Mouse (Mus musculus) midbrain, embryonic 14.5 days (tissue): ENCODE measurements around the gene Ldlrad3. TPM values are rescaled to one million over a fixed set of nuclear protein-coding genes. Genes with fewer than 3 reads are reported as not detected.
A peak's percentile ranks its signal among the peaks of the same experiment; 100 is the strongest.

Experiments
- ATAC-seq: fragments of 200-750 bp; cut with Nextera tagmentation; 2 replicates; pipeline ENCODE4 v1.8.0; 2017; ENCODE audit warnings: moderate number of reproducible peaks, moderate library complexity; ENCODE audit not compliant: low FRiP score, low TSS enrichment
- DNase-seq: peaks from one replicate; pipeline ENCODE4 v3.0.0-alpha.2; 2015
- H3K27ac ChIP-seq: fragments of 300-500 bp; sonication (generic); replicated peaks from 2 replicates; pipeline ENCODE4 v1.5.1; 2014; ENCODE audit warnings: mild to moderate bottlenecking, low read depth, low read length, moderate library complexity
- H3K27me3 ChIP-seq: fragments of 300-500 bp; sonication (generic); 2 replicates; pipeline ENCODE4 v1.6.1; 2014; ENCODE audit warnings: low read length, control low read depth, mixed read lengths; ENCODE audit not compliant: control insufficient read depth, insufficient read depth
- H3K36me3 ChIP-seq: fragments of 300-500 bp; sonication (generic); 2 replicates; pipeline ENCODE4 v1.6.1; 2014; ENCODE audit warnings: low read length, control low read depth; ENCODE audit not compliant: control insufficient read depth, insufficient read depth
- H3K4me1 ChIP-seq: fragments of 300-500 bp; sonication (generic); 2 replicates; pipeline ENCODE4 v1.6.1; 2014; ENCODE audit warnings: mild to moderate bottlenecking, antibody characterized with exemption, low read length, control low read depth; ENCODE audit not compliant: control insufficient read depth, insufficient read depth
- H3K4me2 ChIP-seq: fragments of 300-500 bp; sonication (generic); 2 replicates; pipeline ENCODE4 v1.6.1; 2014; ENCODE audit warnings: mild to moderate bottlenecking, low read length, moderate library complexity
- H3K4me3 ChIP-seq: fragments of 300-500 bp; sonication (generic); replicated peaks from 2 replicates; pipeline ENCODE4 v1.5.1; 2014; ENCODE audit warnings: low read depth, low read length
- H3K9ac ChIP-seq: fragments of 300-500 bp; sonication (generic); replicated peaks from 2 replicates; pipeline ENCODE4 v1.6.1; 2014; ENCODE audit warnings: mild to moderate bottlenecking, low read length, moderate library complexity
- H3K9me3 ChIP-seq: fragments of 300-500 bp; sonication (generic); 2 replicates; pipeline ENCODE4 v1.6.1; 2016; ENCODE audit warnings: low read length, control low read depth, mixed read lengths; ENCODE audit not compliant: control insufficient read depth
- WGBS: fragments of 180-500 bp; shearing (Covaris S2); extraction: QIAGEN DNeasy Blood & Tissue Kit; methylation state at CpG from one replicate; pipeline ENCODE4 v1.1.7; 2014; 5-methylcytosine and 5-hydroxymethylcytosine counted together
- polyA plus RNA-seq: library from polyadenylated mRNA; unstranded; fragments of >200 nt; fragmentation: Nextera tagmentation; extraction: Ambion mirVana; gene quantifications from 2 replicates; pipeline ENCODE4 v1.2.1, GENCODE M21; 2014

The Ldlrad3 gene
- polyA plus RNA-seq, 1 experiment from 2014 or later: 34.0 TPM

DNA sequence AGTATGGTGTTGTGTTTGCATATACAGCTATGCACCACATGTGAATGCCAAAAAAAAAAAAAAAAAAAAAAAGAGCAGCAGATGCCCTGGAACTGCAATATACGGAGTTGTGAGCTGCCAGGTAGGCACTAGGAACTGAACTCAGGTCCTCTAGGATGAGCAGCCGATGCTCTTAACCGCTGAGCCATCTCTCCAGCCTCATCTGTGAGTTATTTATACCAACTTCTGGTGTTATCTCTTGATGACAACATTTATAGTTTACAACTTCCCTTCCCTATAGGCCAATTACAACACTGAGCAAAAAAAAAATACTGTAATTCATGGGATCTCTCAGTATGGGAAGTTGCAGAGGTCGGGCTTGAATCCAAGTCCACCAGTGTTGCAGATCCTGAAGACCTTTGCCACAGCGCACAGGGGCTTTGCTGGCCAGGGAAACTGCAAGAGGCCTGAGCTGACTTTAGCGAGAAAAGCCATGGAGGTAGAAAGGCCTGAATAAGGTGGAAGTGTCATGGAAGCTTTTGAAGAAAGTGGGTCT lies 204.2 kb downstream of the Ldlrad3 start:
- 85% methylated on average over 6 of the region's 6 CpGs for WGBS
- Histone ChIP-seq H3K4me3 (no peak overlapping the region), H3K4me2 (no peak overlapping the region), H3K27me3 (no peaks in the 10 kb centered on the region), H3K27ac (no peak overlapping the region), H3K36me3 (no peaks in the 10 kb centered on the region), H3K4me1 (peaks cover 62% of the 10 kb centered on the region), H3K9me3 (no peaks in the 10 kb centered on the region), H3K9ac (no peak overlapping the region)
- no peak for DNase-seq
- ATAC-seq: no peak

DNA sequence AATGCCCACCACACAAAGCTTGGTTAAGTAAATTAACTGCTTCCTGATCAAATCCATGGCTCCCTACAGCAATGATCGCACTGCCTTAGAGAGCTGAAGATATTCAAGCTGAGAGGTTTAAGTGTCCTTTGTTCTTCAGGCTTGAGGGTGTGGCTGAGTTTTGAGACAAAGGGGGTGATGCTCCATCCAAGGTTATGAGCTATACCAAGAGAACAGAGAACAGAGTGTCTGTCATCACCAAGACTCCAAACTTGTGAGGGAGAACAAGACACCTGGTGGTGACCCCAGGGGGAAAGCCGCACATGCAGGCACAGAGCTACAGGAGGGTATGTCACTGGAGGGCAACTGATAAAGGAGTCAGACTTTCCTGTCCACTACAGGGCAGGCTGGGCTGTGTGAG lies 205.0 kb downstream of the Ldlrad3 start:
- H3K4me2 ChIP-seq: no peak overlapping the region

DNA sequence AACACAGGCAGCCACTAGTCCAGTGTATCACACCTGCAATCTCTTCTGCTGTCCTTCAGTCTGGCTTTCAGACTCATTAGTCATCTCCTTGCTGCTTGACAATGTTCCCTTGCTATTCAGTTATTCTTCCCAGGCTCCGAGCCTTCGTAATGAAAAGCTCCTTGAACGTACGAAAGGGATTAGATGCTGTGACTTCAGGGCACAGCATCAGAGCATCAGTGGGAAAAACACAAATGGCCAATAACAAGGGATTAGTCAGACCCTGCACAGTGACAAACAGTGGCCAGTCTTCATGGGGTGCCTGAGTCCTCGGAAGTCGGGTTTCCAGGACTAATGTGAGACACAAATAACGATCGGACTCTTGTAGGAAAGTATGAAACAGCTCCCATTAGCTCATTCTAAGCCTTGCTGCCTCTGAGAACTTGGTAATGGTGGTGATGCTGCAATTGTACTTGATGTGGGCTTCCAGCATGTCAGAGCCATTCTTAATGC lies 205.7 kb downstream of the Ldlrad3 start:
- Histone ChIP-seq H3K9ac (no peak overlapping the region), H3K9me3 (no peaks in the 10 kb centered on the region), H3K4me3 (no peak overlapping the region), H3K36me3 (no peaks in the 10 kb centered on the region), H3K4me2 (no peak overlapping the region), H3K27ac (peak overlapping the region; percentile 90), H3K27me3 (no peaks in the 10 kb centered on the region), H3K4me1 (peaks cover 74% of the 10 kb centered on the region)
- ATAC-seq (no peak), DNase-seq (peak; percentile 60)
- 6% methylated on average over 8 of the region's 8 CpGs for WGBS

More for the DNA sequence above, 205.0 kb downstream of the Ldlrad3 start:
- Histone ChIP-seq H3K27ac (peak overlapping the region; percentile 90; the same call in 1 of the 2 replicates), H3K9me3 (no peaks in the 10 kb centered on the region), H3K27me3 (no peaks in the 10 kb centered on the region), H3K4me1 (peaks cover 66% of the 10 kb centered on the region), H3K9ac (no peak overlapping the region), H3K4me3 (no peak overlapping the region), H3K36me3 (no peaks in the 10 kb centered on the region)
- DNase-seq (no peak), ATAC-seq (no peak)
- WGBS: 44% methylated on average over 2 of the region's 2 CpGs

DNA sequence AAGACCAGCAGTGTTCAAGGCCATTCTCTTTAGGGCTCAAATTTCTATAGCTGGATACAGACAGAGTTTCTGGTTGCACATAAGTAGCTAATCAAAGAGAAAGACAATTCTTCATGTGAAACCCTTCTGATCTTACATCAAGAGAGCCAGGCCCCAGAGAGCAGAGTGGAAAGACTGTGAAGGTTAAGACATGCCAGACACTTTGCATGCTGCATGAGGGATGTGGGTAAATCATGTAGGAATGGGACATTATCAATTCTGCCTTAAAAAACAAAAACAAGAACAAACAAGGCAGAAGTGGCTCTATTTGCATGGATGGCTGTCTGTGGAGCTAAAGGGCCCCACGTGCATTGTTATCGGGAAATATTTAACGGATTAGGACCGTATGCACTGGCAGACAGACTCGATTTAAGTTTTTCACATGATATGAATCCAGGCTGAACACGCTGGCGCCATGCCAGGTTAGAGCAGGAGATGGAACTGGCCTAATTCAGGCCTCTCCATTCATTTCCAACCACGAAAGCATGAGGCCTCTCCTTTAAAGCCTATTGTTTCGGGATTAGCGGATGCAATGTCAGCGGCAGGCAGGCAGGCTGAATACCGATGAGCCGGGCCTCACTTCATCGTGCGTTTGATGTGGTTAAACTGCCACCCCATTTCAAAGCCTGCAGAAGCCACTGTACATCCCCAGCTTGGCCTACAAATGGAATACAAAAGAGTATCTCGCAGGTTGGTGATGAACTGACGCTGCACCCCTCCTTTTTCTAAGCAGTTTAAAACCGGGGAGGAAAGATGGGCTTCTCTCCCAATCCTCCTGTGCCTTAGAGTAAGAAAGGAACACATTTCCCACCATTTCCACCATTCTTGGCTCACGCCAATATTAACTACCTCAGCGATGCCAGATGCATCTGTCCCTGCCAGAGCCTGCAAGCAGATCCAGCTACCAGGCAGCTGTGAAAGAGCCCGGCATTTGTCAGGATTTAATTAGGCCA lies 207.4 kb downstream of the Ldlrad3 start:
- Histone ChIP-seq H3K4me2 (peak overlapping the region; percentile 3; the same call in 1 of the 2 replicates), H3K4me1 (peaks cover 71% of the 10 kb centered on the region), H3K27me3 (no peaks in the 10 kb centered on the region), H3K9ac (no peak overlapping the region), H3K4me3 (no peak overlapping the region), H3K27ac (peak overlapping the region; percentile 90), H3K36me3 (no peaks in the 10 kb centered on the region), H3K9me3 (no peaks in the 10 kb centered on the region)
- ATAC-seq (peak; percentile 85), DNase-seq (peak; percentile 95)
- 2% methylated on average over 21 of the region's 21 CpGs for WGBS

DNA sequence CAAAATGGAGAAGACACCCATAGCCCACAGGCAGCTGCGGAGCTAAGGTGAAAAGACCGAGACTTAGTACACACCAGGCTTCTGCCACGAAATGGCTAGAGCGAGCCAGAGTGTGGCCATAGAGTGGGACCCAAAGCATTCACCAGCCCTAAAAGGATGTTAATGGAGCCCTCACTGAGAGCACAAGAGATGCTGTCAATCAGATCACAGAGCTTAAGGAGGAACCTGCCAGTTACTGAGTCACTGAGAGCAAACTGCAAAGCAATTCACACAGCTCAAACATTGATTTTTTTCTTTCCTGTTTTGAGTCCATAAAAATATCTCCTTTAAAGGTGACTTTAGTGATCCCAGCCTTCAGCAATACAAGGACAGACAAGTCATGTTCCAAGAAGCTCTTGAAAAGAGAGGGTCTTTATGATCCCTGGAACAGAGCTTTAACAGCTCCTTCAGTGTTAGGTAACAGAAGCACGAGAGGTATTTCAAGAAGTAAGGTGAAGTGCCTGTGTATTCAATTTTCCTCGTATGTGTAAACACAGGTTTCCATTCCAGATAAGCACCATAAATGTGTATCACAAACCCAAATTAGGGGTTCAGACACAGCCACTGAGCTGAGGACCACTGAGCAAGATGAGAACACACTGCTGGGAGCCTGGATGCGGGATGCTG lies 209.7 kb downstream of the Ldlrad3 start:
- Histone ChIP-seq H3K4me1 (peaks cover 62% of the 10 kb centered on the region), H3K4me2 (no peak overlapping the region), H3K36me3 (no peaks in the 10 kb centered on the region), H3K4me3 (no peak overlapping the region), H3K27ac (peak overlapping the region; percentile 52), H3K9me3 (no peaks in the 10 kb centered on the region), H3K9ac (no peak overlapping the region), H3K27me3 (no peaks in the 10 kb centered on the region)
- DNase-seq: no peak
- ATAC-seq: no peak
- WGBS: 43% methylated on average over 7 of the region's 7 CpGs

DNA sequence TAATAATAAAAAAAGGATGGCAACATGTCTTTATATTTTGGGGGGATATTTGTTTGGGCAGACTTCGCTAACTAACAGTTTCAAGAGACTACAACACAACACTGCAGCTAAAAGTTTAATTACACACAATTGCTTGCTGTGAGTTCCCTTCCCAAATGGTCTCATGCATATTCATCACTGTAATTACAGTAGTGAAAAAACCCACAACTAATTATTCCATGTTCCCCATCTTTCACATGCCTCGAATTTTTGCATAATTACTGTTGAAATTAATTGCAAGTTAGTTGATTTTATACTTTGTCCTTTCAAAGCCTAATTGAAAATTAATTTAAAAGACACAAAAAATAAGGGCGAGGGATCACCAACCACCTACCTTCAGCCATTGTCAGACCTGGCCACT lies 212.4 kb downstream of the Ldlrad3 start:
- Histone ChIP-seq H3K9ac (no peak overlapping the region), H3K27ac (no peak overlapping the region), H3K4me2 (no peak overlapping the region), H3K9me3 (no peaks in the 10 kb centered on the region), H3K4me3 (no peak overlapping the region), H3K27me3 (no peaks in the 10 kb centered on the region), H3K4me1 (peaks cover 40% of the 10 kb centered on the region), H3K36me3 (no peaks in the 10 kb centered on the region)
- DNase-seq (no peak), ATAC-seq (no peak)
- WGBS: 87% methylated on average over 3 of the region's 3 CpGs

DNA sequence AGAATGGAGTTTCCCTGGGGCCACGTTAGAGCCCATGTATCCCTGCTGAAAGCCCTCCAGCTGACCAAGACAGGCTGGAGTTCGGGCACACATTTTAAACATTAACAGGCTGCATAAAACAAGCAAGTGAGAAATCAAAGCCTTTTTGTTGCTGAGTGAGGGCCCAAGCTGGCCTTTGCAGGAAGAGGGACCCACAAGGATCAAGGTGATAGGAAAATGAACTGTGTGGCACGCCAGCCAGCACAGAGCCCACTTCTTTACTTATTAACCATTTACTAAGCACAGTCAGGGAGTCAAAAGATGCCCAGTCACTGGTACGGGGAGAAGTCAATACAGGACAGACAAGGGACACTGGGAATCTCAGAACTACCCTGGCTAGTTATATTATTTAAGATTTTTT lies 218.6 kb downstream of the Ldlrad3 start:
- Histone ChIP-seq H3K27ac (peak overlapping the region; percentile 63), H3K4me2 (0 out of 2 replicates have a peak overlapping the region, but pooled peaks have one; percentile 1), H3K27me3 (no peaks in the 10 kb centered on the region), H3K36me3 (no peaks in the 10 kb centered on the region), H3K4me1 (peaks cover 37% of the 10 kb centered on the region), H3K9ac (peak overlapping the region; percentile 4; the same call in 1 of the 2 replicates), H3K9me3 (no peaks in the 10 kb centered on the region), H3K4me3 (no peak overlapping the region)
- no peak for DNase-seq
- whole genome bisulfite sequencing: 9% methylated on average over 4 of the region's 4 CpGs
- ATAC-seq: no peak

DNA sequence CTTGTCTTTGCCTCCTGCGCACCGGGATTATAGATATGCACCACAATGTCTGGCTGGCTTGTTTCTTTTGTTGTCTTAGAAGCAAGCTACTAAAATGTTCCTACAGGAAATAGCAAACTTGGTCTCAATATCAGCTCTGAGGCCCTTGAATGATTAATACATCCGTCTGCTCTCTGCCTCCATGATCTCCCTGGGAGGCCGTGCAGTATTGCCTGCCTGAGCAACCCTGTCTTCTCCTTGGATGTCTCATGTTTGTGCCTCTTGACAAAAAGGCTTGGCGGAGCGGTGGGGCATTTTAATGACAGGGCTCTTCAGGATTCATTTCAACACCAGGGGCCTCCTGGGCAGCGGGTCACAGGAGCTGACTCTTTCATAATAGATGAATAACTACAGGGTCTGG lies 219.0 kb downstream of the Ldlrad3 start:
- H3K4me3 ChIP-seq: no peak overlapping the region
- H3K4me1 ChIP-seq: peaks cover 37% of the 10 kb centered on the region
- ATAC-seq (no peak), DNase-seq (peak; percentile 42)
- H3K36me3 ChIP-seq: no peaks in the 10 kb centered on the region
- no peak overlapping the region for H3K4me2 ChIP-seq
- peak overlapping the region; percentile 4; the same call in 1 of the 2 replicates for H3K9ac ChIP-seq
- no peaks in the 10 kb centered on the region for H3K9me3 ChIP-seq
- 10% methylated on average over 7 of the region's 7 CpGs for WGBS
- H3K27me3 ChIP-seq: no peaks in the 10 kb centered on the region
- H3K27ac ChIP-seq: peak overlapping the region; percentile 63
